Mouse (Mus musculus) midbrain, embryonic 14.5 days (tissue): Measurements from ENCODE around the gene Tmem63a. TPM values are rescaled to one million over a fixed set of nuclear protein-coding genes. Genes with fewer than 3 reads are reported as not detected.
A peak's percentile ranks its signal among the peaks of the same experiment; 100 is the strongest.

Experiments used
- ATAC-seq: fragments of 200-750 bp; cut with Nextera tagmentation; 2 replicates; pipeline ENCODE4 v1.8.0; 2017; ENCODE audit warnings: moderate number of reproducible peaks, moderate library complexity; ENCODE audit not compliant: low FRiP score, low TSS enrichment
- DNase-seq: peaks from one replicate; pipeline ENCODE4 v3.0.0-alpha.2; 2015
- H3K27ac ChIP-seq: fragments of 300-500 bp; sonication (generic); replicated peaks from 2 replicates; pipeline ENCODE4 v1.5.1; 2014; ENCODE audit warnings: mild to moderate bottlenecking, low read depth, low read length, moderate library complexity
- H3K27me3 ChIP-seq: fragments of 300-500 bp; sonication (generic); 2 replicates; pipeline ENCODE4 v1.6.1; 2014; ENCODE audit warnings: low read length, control low read depth, mixed read lengths; ENCODE audit not compliant: control insufficient read depth, insufficient read depth
- H3K36me3 ChIP-seq: fragments of 300-500 bp; sonication (generic); 2 replicates; pipeline ENCODE4 v1.6.1; 2014; ENCODE audit warnings: low read length, control low read depth; ENCODE audit not compliant: control insufficient read depth, insufficient read depth
- H3K4me1 ChIP-seq: fragments of 300-500 bp; sonication (generic); 2 replicates; pipeline ENCODE4 v1.6.1; 2014; ENCODE audit warnings: mild to moderate bottlenecking, antibody characterized with exemption, low read length, control low read depth; ENCODE audit not compliant: control insufficient read depth, insufficient read depth
- H3K4me2 ChIP-seq: fragments of 300-500 bp; sonication (generic); 2 replicates; pipeline ENCODE4 v1.6.1; 2014; ENCODE audit warnings: mild to moderate bottlenecking, low read length, moderate library complexity
- H3K4me3 ChIP-seq: fragments of 300-500 bp; sonication (generic); replicated peaks from 2 replicates; pipeline ENCODE4 v1.5.1; 2014; ENCODE audit warnings: low read depth, low read length
- H3K9ac ChIP-seq: fragments of 300-500 bp; sonication (generic); replicated peaks from 2 replicates; pipeline ENCODE4 v1.6.1; 2014; ENCODE audit warnings: mild to moderate bottlenecking, low read length, moderate library complexity
- H3K9me3 ChIP-seq: fragments of 300-500 bp; sonication (generic); 2 replicates; pipeline ENCODE4 v1.6.1; 2016; ENCODE audit warnings: low read length, control low read depth, mixed read lengths; ENCODE audit not compliant: control insufficient read depth
- WGBS: fragments of 180-500 bp; shearing (Covaris S2); extraction: QIAGEN DNeasy Blood & Tissue Kit; methylation state at CpG from one replicate; pipeline ENCODE4 v1.1.7; 2014; 5-methylcytosine and 5-hydroxymethylcytosine counted together
- polyA plus RNA-seq: library from polyadenylated mRNA; unstranded; fragments of >200 nt; fragmentation: Nextera tagmentation; extraction: Ambion mirVana; gene quantifications from 2 replicates; pipeline ENCODE4 v1.2.1, GENCODE M21; 2014

Gene Tmem63a
- polyA plus RNA-seq, 1 experiment from 2014 or later: 1.2 TPM

GRCm38 (mm10) chr1:180965786-180966185 is 23.6 kb downstream of the Tmem63a start:
- DNase-seq: no peak
- H3K4me2 ChIP-seq: no peak overlapping the region
- no peak overlapping the region for H3K4me3 ChIP-seq
- H3K9ac ChIP-seq: no peak overlapping the region
- ATAC-seq: no peak
- no peaks in the 10 kb centered on the region for H3K36me3 ChIP-seq
- WGBS: 91% methylated on average over 3 of the region's 3 CpGs
- no peaks in the 10 kb centered on the region for H3K9me3 ChIP-seq
- H3K4me1 ChIP-seq: no peaks in the 10 kb centered on the region
- H3K27me3 ChIP-seq: no peaks in the 10 kb centered on the region
- H3K27ac ChIP-seq: no peak overlapping the region

- Histone ChIP-seq H3K27me3 (no peaks in the 10 kb centered on the region), H3K36me3 (no peaks in the 10 kb centered on the region), H3K27ac (no peak overlapping the region), H3K4me1 (no peaks in the 10 kb centered on the region), H3K9ac (no peak overlapping the region), H3K4me3 (no peak overlapping the region), H3K4me2 (no peak overlapping the region), H3K9me3 (no peaks in the 10 kb centered on the region)
- WGBS: 77% methylated on average over 3 of the region's 3 CpGs
- no peak for ATAC-seq
- DNase-seq: no peak
Measured at GRCm38 (mm10) chr1:180966542-180966941, 24.4 kb downstream of the Tmem63a start.

- no peak overlapping the region for H3K9ac ChIP-seq
- no peaks in the 10 kb centered on the region for H3K36me3 ChIP-seq
- no peak overlapping the region for H3K4me2 ChIP-seq
- no peaks in the 10 kb centered on the region for H3K9me3 ChIP-seq
- no peak overlapping the region for H3K27ac ChIP-seq
- no peaks in the 10 kb centered on the region for H3K27me3 ChIP-seq
- no peak overlapping the region for H3K4me3 ChIP-seq
- no peak for DNase-seq
- ATAC-seq: no peak
- no peaks in the 10 kb centered on the region for H3K4me1 ChIP-seq
- WGBS: 92% methylated on average over 7 of the region's 7 CpGs
Measured at GRCm38 (mm10) chr1:180967261-180967660, 25.1 kb downstream of the Tmem63a start.

GRCm38 (mm10) chr1:180972941-180973340 is 30.8 kb downstream of the Tmem63a start:
- WGBS: 65% methylated on average over 10 of the region's 11 CpGs
- no peaks in the 10 kb centered on the region for H3K36me3 ChIP-seq
- no peaks in the 10 kb centered on the region for H3K9me3 ChIP-seq
- DNase-seq (no peak), ATAC-seq (no peak)
- H3K4me3 ChIP-seq: no peak overlapping the region
- H3K27me3 ChIP-seq: no peaks in the 10 kb centered on the region
- no peak overlapping the region for H3K9ac ChIP-seq
- H3K27ac ChIP-seq: no peak overlapping the region
- no peak overlapping the region for H3K4me2 ChIP-seq
- H3K4me1 ChIP-seq: no peaks in the 10 kb centered on the region

- Histone ChIP-seq H3K27me3 (no peaks in the 10 kb centered on the region), H3K4me3 (no peak overlapping the region)
- ATAC-seq: 0 out of 2 replicates have a peak, but pooled peaks have one; percentile 46
Measured at GRCm38 (mm10) chr1:180974126-180974746, 32.1 kb downstream of the Tmem63a start.

GRCm38 (mm10) chr1:180976110-180976679 is 34.1 kb downstream of the Tmem63a start:
- Histone ChIP-seq H3K36me3 (no peaks in the 10 kb centered on the region), H3K27me3 (no peaks in the 10 kb centered on the region), H3K9ac (no peak overlapping the region), H3K4me1 (no peaks in the 10 kb centered on the region), H3K4me3 (no peak overlapping the region), H3K27ac (no peak overlapping the region), H3K4me2 (no peak overlapping the region), H3K9me3 (no peaks in the 10 kb centered on the region)
- 68% methylated on average over 4 of the region's 4 CpGs for WGBS
- DNase-seq (peak; percentile 23), ATAC-seq (no peak)

More at GRCm38 (mm10) chr1:180974126-180974746, 32.1 kb downstream of the Tmem63a start:
- WGBS: 62% methylated on average over 14 of the region's 14 CpGs
- Histone ChIP-seq H3K36me3 (no peaks in the 10 kb centered on the region), H3K9me3 (no peaks in the 10 kb centered on the region), H3K9ac (no peak overlapping the region), H3K4me2 (no peak overlapping the region), H3K27ac (no peak overlapping the region), H3K4me1 (no peaks in the 10 kb centered on the region)
- DNase-seq: peak; percentile 76

- Histone ChIP-seq H3K9me3 (no peaks in the 10 kb centered on the region), H3K9ac (no peak overlapping the region), H3K27ac (no peak overlapping the region), H3K4me3 (no peak overlapping the region), H3K36me3 (no peaks in the 10 kb centered on the region), H3K4me2 (no peak overlapping the region), H3K4me1 (no peaks in the 10 kb centered on the region), H3K27me3 (no peaks in the 10 kb centered on the region)
- 86% methylated on average over 24 of the region's 24 CpGs for WGBS
- ATAC-seq (no peak), DNase-seq (no peak)
Measured at GRCm38 (mm10) chr1:180979484-180980251, 37.5 kb downstream of the Tmem63a start.

GRCm38 (mm10) chr1:180980464-180980863 is 38.3 kb downstream of the Tmem63a start:
- H3K4me3 ChIP-seq: no peak overlapping the region
- no peak overlapping the region for H3K4me2 ChIP-seq
- no peak overlapping the region for H3K27ac ChIP-seq
- DNase-seq: no peak
- H3K36me3 ChIP-seq: no peaks in the 10 kb centered on the region
- WGBS: 60% methylated on average over 2 of the region's 2 CpGs
- H3K4me1 ChIP-seq: no peaks in the 10 kb centered on the region
- no peaks in the 10 kb centered on the region for H3K9me3 ChIP-seq
- H3K27me3 ChIP-seq: no peaks in the 10 kb centered on the region
- H3K9ac ChIP-seq: no peak overlapping the region
- no peak for ATAC-seq
